In genomic region chr8:17704289-17704688, GRCm38 (mm10) we compare ENCODE assay signal across 24 mouse cellular contexts.
"Had no signal": no experiment of that assay in that cellular context is flagged by ENCODE, and none has a peak within 500 bp of the region (broad histone marks: within the 10 kb centered on the region; RNA-seq: fewer than 3 reads in every experiment).

No protein-coding gene starts in this region.

- H3K27ac ChIP-seq: heart, adult 2 months; heart, embryonic 13.5 days; heart, embryonic 15.5 days; hindbrain, embryonic 13.5 days; hindbrain, embryonic 15.5 days; hindbrain, postnatal 0 days; kidney, embryonic 15.5 days; kidney, postnatal 0 days; limb, embryonic 10.5 days; limb, embryonic 12.5 days had no signal

- H3K9me3 ChIP-seq: heart, embryonic 13.5 days; heart, embryonic 15.5 days; hindbrain, embryonic 13.5 days; hindbrain, embryonic 15.5 days; kidney, embryonic 15.5 days; limb, embryonic 10.5 days; limb, embryonic 12.5 days had no signal

- H3K4me1 ChIP-seq: heart, embryonic 13.5 days; heart, embryonic 15.5 days; hindbrain, embryonic 13.5 days; hindbrain, embryonic 15.5 days; kidney, embryonic 15.5 days; limb, embryonic 10.5 days; limb, embryonic 12.5 days had no signal

- H3K9ac ChIP-seq: forebrain, postnatal 0 days; heart, embryonic 13.5 days; heart, embryonic 15.5 days; hindbrain, embryonic 13.5 days; hindbrain, embryonic 15.5 days; kidney, embryonic 15.5 days; limb, embryonic 12.5 days had no signal

- DNase-seq: forebrain, postnatal 0 days; gastrocnemius, postnatal 14 days; gastrocnemius, postnatal 36 days; heart, adult 2 months; heart, postnatal 14 days; heart, postnatal 36 days; kidney, adult 11 months; kidney, adult 2 months; kidney, adult 9 months; kidney, postnatal 14 days; kidney, postnatal 36 days; layer of hippocampus, adult 9-11 months; layer of hippocampus, postnatal 36 days had no signal

- ATAC-seq: forebrain, postnatal 0 days; hindbrain, postnatal 0 days; intestine, embryonic 16.5 days had no signal

- H3K4me3 ChIP-seq: heart, adult 2 months; heart, embryonic 13.5 days; heart, embryonic 15.5 days; hindbrain, embryonic 13.5 days; hindbrain, embryonic 15.5 days; kidney, embryonic 15.5 days; limb, embryonic 10.5 days; limb, embryonic 12.5 days had no signal

- H3K27me3 ChIP-seq: heart, embryonic 13.5 days; heart, embryonic 15.5 days; hindbrain, embryonic 13.5 days; hindbrain, embryonic 15.5 days; kidney, embryonic 15.5 days; limb, embryonic 12.5 days had no signal

- H3K36me3 ChIP-seq: heart, embryonic 13.5 days; heart, embryonic 15.5 days; hindbrain, embryonic 13.5 days; hindbrain, embryonic 15.5 days; kidney, embryonic 15.5 days; limb, embryonic 10.5 days; limb, embryonic 12.5 days had no signal

- H3K4me2 ChIP-seq: heart, embryonic 11.5 days; heart, embryonic 13.5 days; heart, embryonic 15.5 days; hindbrain, embryonic 13.5 days; hindbrain, embryonic 15.5 days; kidney, embryonic 15.5 days; limb, embryonic 12.5 days had no signal
